Mouse (Mus musculus): Measurements from ENCODE around the gene Prr15l.

Gene Prr15l

GRCm38 (mm10) chr11:96944844-96945580 lies 17.1 kb downstream of the Prr15l start:
- DNase-seq (ENCODE audit: inconsistent age in 2 of 2, low spot score in 1 of 2) = peak in 1 of 2 experiments; percentile 12

- DNase-seq (ENCODE audit: inconsistent age in 2 of 2, low spot score in 1 of 2) = no peak
Measured at GRCm38 (mm10) chr11:96946498-96946897, 18.6 kb downstream of the Prr15l start.

DNA sequence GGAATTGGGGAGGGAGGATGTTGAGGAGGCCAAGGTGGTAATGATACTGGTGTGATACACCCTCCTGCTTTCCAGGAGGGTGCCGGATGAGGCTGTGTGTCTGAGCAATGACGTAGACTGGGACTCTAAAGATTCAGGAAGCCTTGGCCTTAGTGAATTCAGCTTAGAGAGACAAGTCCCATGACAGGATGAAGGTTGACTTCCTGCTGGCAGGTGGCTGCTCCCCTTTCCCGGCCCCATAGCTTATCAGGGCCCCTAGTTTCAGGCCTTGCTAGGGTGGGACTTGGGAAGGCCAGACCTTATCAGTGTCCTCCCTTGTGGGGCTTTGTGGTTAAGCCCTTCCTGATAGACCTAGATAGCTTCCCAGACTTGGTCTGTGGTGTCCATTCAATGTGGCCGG lies 19.9 kb downstream of the Prr15l start:
- DNase-seq (ENCODE audit: inconsistent age in 2 of 2, low spot score in 1 of 2) = no peak

DNA sequence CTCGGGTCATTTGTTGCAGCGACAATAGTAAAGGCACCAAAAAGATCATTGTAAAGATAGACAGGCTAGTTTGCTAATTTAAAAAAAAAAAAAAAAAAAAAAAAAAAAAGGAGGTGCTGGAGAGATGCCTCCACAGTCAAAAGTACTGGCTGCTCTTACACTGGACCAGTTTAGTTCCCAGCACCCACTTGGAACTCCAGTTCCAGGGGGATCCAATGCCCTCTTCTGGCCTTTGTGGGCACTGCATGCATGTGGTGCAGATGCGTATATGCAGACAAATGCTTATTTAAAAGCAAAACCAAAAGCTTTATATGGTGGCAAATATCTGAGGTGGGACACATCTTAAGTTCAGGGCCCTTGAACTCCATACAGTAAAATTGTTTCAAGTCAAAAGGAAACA lies 22.9 kb downstream of the Prr15l start:
- DNase-seq (ENCODE audit: inconsistent age in 2 of 2, low spot score in 1 of 2) = no peak

DNA sequence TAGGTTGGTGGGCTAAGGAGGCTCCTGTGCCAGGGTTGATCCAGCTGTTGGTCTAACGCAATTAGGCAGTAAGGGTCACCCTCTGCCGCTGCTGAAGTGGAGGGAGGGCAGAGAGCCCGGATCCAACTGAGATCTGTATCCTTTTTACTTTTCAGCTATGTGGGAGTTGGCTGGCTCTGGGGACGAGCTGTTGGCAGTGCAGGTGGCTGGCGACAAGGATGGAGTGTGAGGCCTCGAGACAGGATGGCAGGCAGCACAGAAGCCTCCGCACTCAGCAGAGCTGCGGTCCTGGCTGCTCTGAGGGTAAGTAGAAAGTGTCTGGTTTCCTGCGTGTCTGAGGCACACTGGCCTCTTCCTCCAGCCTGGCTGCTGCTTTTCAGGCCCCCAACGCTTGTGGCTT lies 24.5 kb downstream of the Prr15l start:
- no peak for DNase-seq (ENCODE audit: inconsistent age in 2 of 2, low spot score in 1 of 2)

DNA sequence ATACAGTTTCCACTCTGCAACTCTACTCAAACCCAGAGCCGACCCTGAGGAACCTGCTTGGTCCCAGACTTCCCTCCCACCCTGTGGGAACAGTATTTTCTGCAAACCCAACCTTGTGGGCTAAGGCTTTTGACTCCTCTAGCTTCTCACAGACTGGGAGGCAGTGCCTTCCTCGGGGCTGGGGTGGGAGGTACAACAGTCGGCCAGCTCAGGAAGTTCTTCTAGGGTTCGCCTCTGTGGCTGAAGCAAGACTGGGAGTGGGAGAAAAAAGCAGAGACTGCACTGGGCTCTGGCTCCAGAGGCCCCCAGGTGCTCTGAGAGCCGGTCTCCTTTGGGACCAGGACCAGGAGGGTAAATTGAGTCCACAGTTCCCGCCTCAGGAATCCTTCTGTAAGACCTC lies 25.0 kb downstream of the Prr15l start:
- no peak for DNase-seq (ENCODE audit: inconsistent age in 2 of 2, low spot score in 1 of 2)

GRCm38 (mm10) chr11:96955094-96955493 lies 27.2 kb downstream of the Prr15l start:
- no peak for DNase-seq (ENCODE audit: inconsistent age in 2 of 2, low spot score in 1 of 2)

DNA sequence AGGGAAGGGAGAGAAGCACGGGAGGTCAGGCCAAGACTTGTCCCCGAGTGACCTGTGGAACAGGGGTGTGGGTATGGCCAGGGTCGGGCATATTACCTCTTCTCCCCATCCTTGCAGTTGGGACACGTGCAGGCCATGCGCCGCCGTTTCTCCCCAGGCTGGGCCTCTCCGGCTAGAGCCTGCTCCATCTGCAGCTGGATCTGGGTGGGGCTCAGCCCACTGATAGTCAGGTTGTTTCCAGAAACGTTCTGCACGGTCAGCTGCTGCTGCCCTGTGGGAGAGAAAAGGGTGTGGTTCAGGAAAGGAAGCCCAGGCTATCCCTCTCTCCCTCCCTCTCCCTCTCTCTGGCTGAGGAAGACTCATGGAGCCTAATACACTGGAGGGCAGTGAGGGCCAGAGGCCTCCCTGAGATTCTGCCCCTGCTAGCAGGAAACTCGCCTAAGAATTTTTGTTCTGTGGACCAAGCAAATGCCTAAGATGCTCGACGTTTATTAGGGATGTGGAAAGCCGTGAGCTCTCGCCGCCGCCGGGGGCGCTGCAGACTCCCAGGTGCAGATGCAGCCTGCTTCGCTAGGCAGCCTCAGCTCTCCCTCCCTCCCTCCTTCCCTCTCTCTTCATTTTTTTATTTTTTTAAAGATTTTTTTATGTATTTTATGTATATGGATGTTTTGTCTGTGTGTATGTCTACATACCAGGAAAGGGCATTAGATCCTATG lies 28.3 kb downstream of the Prr15l start:
- no peak for DNase-seq (ENCODE audit: inconsistent age in 2 of 2, low spot score in 1 of 2)

DNA sequence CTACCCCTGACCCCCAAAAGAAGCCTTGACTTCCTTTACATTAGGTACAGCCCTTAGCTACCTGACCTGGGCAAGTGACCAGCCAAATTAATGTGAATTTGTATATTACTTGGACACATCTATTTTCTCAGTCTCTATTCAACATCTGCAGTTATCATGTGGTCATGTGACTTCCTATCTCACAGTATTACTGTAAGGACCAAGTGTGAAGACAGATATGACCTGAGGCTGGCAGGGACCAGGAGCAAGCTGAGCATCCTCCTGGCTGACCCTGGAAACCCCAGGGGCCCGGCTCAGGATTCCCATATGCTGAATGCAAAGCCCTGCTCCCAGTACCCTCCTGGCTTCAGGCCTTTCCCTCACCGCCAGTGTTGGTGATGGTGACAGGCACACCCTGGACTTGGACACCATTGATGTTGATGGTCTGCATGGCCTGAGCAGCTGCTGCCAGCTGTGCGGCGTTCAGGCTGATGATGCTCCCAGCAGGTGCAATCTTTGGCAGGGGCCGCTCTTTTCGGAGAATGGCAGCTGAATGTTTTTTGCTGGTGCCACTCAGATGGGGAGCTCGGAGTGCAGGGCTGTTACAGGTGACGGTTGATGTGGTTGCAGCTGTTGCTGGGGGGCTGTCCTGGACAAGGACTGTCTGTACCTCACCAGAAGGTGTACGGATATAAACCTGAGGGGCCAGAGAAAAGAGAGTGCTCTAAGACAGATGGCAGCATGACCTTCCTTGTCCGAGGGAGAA lies 29.3 kb downstream of the Prr15l start:
- no peak for DNase-seq (ENCODE audit: inconsistent age in 2 of 2, low spot score in 1 of 2)

DNA sequence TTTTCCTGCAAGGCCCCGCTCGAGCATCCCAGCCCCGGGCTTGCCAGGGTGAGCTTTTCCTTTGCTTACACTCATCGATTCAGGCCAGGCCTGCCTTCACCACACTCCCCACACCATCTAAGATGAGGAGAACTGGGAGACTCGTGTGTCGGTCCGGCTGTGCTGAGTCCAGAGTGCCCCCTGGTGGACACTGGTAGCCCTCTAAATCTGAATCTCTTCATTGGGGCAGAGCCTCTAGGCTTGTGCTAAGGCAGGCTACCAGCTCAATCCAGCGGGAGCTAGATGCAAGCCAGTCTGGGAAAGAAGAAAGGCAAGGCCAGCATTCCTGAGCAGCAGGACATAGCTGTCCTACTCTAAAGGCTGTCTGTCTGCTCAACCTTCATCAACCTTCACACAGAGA lies 35.7 kb downstream of the Prr15l start:
- DNase-seq (ENCODE audit: inconsistent age in 2 of 2, low spot score in 1 of 2) = peak; percentile 88 to 96

GRCm38 (mm10) chr11:96966172-96966571 lies 38.3 kb downstream of the Prr15l start:
- no peak for DNase-seq (ENCODE audit: inconsistent age in 2 of 2, low spot score in 1 of 2)

DNA sequence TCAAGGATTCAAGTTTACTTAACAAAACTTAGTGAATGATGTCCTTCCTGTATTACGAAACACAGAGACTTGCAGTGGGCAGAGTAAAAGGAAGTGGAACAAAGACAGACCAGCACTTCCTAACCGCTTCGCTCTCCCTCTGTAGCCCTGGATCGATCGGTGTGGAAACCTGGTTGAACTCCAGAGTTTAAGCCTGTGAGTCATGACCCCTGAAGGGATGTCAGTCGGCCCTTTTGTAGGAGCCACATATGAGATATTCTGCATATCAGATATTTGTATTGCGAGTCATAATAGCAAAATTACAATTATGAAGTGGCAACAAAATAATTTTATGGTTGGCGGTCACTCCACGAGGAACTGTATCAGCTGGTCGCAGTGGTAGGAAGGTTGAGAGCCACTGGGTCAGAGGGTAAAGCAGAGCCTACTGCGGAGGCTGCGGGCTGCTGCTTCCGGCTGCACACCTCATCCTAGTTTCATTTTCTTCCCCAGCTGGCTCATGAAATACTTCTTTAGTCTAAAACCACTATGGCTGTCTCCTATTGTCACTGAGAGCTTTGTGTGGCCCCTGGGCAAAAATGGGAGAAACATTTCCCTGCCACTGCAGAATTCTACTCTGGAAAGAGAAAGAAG lies 39.1 kb downstream of the Prr15l start:
- DNase-seq (ENCODE audit: inconsistent age in 2 of 2, low spot score in 1 of 2) = peak in 1 of 2 experiments; percentile 64

- no peak for DNase-seq (ENCODE audit: inconsistent age in 2 of 2, low spot score in 1 of 2)
Measured at GRCm38 (mm10) chr11:96967544-96968269, 39.8 kb downstream of the Prr15l start.

DNA sequence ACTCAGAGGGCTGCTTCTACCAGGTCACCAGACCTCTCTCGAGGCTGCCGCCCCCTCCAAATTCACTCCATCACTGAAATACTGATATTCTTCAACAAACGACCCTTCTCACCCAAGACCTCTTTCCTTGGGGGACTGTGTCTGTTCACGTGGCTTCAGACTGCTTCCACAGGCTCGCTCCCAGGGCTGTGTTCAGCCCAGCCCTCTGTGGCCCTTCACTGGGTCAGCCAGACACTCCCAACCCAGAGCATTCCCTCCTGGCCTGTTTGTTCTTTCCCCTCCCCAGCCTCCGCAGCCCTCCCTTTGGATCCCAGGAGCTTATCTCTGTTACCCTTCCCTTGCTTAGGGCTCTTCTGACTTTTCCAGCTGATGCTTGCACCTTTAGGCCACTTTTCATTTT lies 40.6 kb downstream of the Prr15l start:
- peak in 1 of 2 experiments; percentile 54 for DNase-seq (ENCODE audit: inconsistent age in 2 of 2, low spot score in 1 of 2)

DNA sequence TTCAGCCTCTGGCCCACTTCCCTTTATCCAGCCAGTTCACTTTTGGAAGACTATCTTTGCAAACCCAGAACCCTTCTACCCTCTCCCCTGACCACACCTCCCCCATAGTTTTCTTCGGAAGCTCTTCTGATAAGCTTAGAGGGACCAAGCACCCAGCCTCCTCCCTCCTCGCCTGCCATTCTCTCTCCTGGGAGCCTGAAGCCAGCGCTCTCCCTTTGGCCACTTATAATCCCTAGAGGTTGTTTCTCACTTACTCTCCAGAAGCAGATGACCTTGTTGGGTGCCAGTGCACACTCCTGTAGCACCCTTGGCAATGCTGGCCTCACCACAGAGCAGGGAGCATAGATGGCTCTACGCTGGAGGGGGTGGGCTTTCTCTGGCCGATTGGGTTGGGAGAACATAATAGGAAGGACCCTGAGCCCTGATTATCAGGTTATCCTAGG lies 41.4 kb downstream of the Prr15l start:
- DNase-seq (ENCODE audit: inconsistent age in 2 of 2, low spot score in 1 of 2) = peak in 1 of 2 experiments; percentile 70

- DNase-seq (ENCODE audit: inconsistent age in 2 of 2, low spot score in 1 of 2) = peak; percentile 58 to 80
Measured at GRCm38 (mm10) chr11:96969746-96970145, 41.8 kb downstream of the Prr15l start.

DNA sequence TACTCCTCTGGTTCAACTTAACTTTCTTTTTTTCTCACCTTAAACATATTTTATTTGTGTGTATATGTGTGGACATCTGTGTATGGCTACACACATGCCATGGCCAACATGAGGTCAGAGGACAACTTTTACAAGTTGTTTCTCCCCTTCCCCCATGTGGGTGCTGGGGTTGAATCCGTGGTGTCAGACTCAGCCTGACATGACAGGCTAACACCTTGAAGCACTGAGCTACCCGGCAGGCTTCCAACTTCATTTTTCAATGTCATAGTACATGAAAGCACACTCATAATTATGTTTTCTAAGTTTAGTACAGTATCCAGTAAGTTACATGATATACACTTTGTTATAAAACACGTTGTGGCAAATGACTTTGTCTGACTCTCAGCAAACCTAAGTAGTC lies 42.4 kb downstream of the Prr15l start:
- peak in 1 of 2 experiments; percentile 52 for DNase-seq (ENCODE audit: inconsistent age in 2 of 2, low spot score in 1 of 2)

DNA sequence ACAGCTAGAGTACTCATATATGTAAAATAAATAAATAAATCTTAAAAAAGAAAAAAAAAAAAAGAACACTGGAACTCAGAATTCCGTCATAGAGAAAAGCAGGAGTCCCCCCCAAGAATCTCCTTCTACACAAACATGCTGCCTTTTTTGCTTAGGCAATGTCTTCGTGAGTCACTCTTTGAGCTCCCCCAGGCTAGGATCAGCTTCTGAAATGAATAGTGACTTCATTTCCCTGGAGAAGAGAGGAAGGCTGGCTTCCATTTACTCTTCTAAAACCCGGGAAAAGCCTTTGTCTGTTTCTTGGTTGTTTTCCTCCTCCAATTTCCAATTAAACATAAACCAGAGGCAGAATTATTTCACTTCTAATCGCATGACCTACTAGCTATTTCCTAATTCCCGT lies 45.0 kb downstream of the Prr15l start:
- DNase-seq (ENCODE audit: inconsistent age in 2 of 2, low spot score in 1 of 2) = no peak

- DNase-seq (ENCODE audit: inconsistent age in 2 of 2, low spot score in 1 of 2) = no peak
Measured at GRCm38 (mm10) chr11:96973426-96973964, 45.6 kb downstream of the Prr15l start.

DNA sequence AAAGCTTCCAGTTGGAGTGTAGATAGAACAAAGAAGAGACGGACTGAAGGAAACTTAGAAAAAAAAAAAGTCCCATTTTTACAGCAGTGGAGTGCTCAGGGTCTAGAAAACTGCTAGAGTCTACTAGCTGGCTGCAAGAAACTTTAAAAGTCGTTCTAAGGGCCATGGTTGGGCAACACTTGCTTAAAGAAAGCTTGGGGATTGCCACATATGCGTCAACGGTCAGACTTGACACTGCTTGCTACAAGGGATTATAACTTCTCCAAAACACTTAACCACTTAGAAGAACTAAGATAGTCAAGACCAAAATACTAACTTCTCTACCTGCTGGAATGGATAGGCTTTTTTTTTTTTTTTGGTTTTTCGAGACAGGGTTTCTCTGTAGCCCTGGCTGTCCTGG lies 46.9 kb downstream of the Prr15l start:
- DNase-seq (ENCODE audit: inconsistent age in 2 of 2, low spot score in 1 of 2) = no peak

Data from adrenal gland, adult (tissue).